Mouse (Mus musculus) forebrain, embryonic 15.5 days (tissue): Measurements from ENCODE around the gene Grip1. TPM values are rescaled to one million over a fixed set of nuclear protein-coding genes. Genes with fewer than 3 reads are reported as not detected.

Experiments used
- ATAC-seq: fragments of 200-750 bp; cut with Nextera tagmentation; replicated peaks from 2 replicates; pipeline ENCODE4 v1.8.0; 2017; ENCODE audit warnings: mild to moderate bottlenecking, moderate TSS enrichment, moderate library complexity
- H3K27ac ChIP-seq: fragments of 300-500 bp; sonication (generic); replicated peaks from 2 replicates; pipeline ENCODE4 v1.5.1; 2015; ENCODE audit warnings: mild to moderate bottlenecking, inconsistent platforms
- H3K27me3 ChIP-seq: fragments of 300-500 bp; sonication (generic); 2 replicates; pipeline ENCODE4 v1.6.1; 2015; ENCODE audit warnings: inconsistent platforms
- H3K36me3 ChIP-seq: fragments of 300-500 bp; sonication (generic); 2 replicates; pipeline ENCODE4 v1.6.1; 2015; ENCODE audit warnings: mild to moderate bottlenecking, inconsistent platforms
- H3K4me1 ChIP-seq: fragments of 300-500 bp; sonication (generic); 2 replicates; pipeline ENCODE4 v1.6.1; 2015; ENCODE audit warnings: inconsistent platforms
- H3K4me2 ChIP-seq: fragments of 300-500 bp; sonication (generic); replicated peaks from 2 replicates; pipeline ENCODE4 v1.6.1; 2015; ENCODE audit warnings: mild to moderate bottlenecking, inconsistent platforms
- H3K4me3 ChIP-seq: fragments of 300-500 bp; sonication (generic); 2 replicates; pipeline ENCODE4 v1.5.1; 2015; ENCODE audit warnings: mild to moderate bottlenecking, inconsistent platforms
- H3K9ac ChIP-seq: fragments of 300-500 bp; sonication (generic); replicated peaks from 2 replicates; pipeline ENCODE4 v1.6.1; 2015; ENCODE audit warnings: mild to moderate bottlenecking, inconsistent platforms
- H3K9me3 ChIP-seq: fragments of 300-500 bp; sonication (generic); 2 replicates; pipeline ENCODE4 v1.6.1; 2016; ENCODE audit warnings: inconsistent platforms
- WGBS: fragments of 180-500 bp; shearing (Covaris S2); methylation state at CpG from one replicate; pipeline ENCODE4 v1.1.7; 2015; ENCODE audit warnings: mixed read lengths; 5-methylcytosine and 5-hydroxymethylcytosine counted together
- polyA plus RNA-seq: library from polyadenylated mRNA; unstranded; fragments of >200 nt; fragmentation: Nextera tagmentation; extraction: Ambion mirVana; gene quantifications from 2 replicates; pipeline ENCODE4 v1.2.1, GENCODE M21; 2015

Grip1 gene
- polyA plus RNA-seq, 1 experiment from 2014 or later, result 19.2 TPM

DNA sequence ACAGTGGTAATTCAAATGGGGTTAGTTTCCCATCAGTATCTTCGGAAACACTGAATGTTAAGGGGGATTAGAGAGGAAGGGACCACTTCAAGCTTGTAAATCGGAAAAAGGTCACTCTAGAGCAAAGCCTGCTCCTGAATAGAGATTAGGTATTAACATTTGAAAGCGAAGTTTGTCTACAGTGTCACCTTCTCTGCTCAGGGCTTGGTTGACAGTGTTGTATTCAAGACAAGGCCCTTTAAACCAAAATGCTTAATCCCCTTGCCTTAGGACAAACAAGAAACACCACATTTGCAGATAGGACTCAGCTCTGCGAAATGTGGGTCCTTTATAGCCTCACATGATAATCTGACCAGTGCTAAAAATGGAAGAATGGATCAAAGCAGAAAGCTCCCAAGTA, 81.2 kb downstream of the Grip1 start:
- Histone ChIP-seq H3K9me3 (no peaks in the 10 kb centered on the region), H3K27ac (no peak overlapping the region), H3K4me1 (no peaks in the 10 kb centered on the region), H3K36me3 (no peaks in the 10 kb centered on the region), H3K4me2 (no peak overlapping the region), H3K9ac (no peak overlapping the region), H3K27me3 (no peaks in the 10 kb centered on the region), H3K4me3 (no peak overlapping the region)
- WGBS, result 13% methylated on average over 4 of the region's 4 CpGs
- ATAC-seq, result no peak

DNA sequence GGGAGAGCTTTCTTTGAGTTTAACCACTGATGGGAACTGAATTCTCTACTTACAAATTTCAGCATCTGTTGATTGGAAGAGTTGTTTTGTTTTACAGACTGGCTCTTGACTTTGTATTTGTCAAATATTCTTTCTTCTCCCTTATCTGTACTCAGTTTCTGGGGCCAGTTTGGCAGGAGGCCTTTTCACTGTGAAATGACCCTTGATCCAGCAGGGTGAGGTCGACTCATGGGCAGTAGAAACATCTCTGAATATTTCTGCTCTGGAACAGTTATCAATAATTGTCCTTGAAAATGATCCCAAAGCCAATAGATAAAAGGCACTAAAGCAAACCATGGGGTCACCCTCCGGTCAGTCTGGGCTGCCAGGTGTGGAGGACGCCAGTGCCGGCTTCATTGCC, 88.0 kb downstream of the Grip1 start:
- 97% methylated on average over 4 of the region's 4 CpGs for WGBS
- no peak overlapping the region for H3K4me3 ChIP-seq
- ATAC-seq, result no peak
- no peak overlapping the region for H3K9ac ChIP-seq
- H3K4me2 ChIP-seq, result no peak overlapping the region
- no peak overlapping the region for H3K27ac ChIP-seq
- no peaks in the 10 kb centered on the region for H3K36me3 ChIP-seq
- 0 out of 2 replicates have a peak, but pooled peaks cover 6% of the 10 kb centered on the region for H3K4me1 ChIP-seq
- no peaks in the 10 kb centered on the region for H3K9me3 ChIP-seq
- no peaks in the 10 kb centered on the region for H3K27me3 ChIP-seq

DNA sequence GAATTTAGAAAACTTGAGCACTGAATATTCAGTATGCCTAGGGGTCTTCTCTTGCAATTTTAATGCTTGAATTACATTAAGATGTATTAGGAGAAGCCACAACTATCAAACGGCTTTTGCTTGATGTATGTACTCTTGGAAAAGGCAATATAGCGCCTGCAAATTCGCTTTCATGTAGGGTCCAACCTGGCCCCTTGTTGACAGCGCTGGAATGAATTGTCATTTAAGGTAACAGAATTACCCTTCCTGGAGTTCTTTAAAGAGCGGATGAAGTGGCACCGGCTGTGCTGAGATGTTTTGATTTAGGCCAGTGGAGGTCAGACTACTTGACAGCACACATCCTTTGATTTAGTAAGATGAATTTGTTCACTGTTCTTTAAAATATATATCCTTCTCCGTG, 90.1 kb downstream of the Grip1 start:
- ATAC-seq, result no peak
- 81% methylated on average over 7 of the region's 7 CpGs for WGBS
- H3K36me3 ChIP-seq, result no peaks in the 10 kb centered on the region
- H3K9me3 ChIP-seq, result no peaks in the 10 kb centered on the region
- no peak overlapping the region for H3K9ac ChIP-seq
- H3K4me1 ChIP-seq, result 0 out of 2 replicates have a peak, but pooled peaks cover 6% of the 10 kb centered on the region
- H3K4me3 ChIP-seq, result no peak overlapping the region
- H3K27me3 ChIP-seq, result no peaks in the 10 kb centered on the region
- no peak overlapping the region for H3K4me2 ChIP-seq
- no peak overlapping the region for H3K27ac ChIP-seq

- peak overlapping the region; percentile 14; the same call in 1 of the 2 replicates for H3K4me2 ChIP-seq
- no peak overlapping the region for H3K9ac ChIP-seq
- no peak for ATAC-seq
- 0 out of 2 replicates have a peak, but pooled peaks cover 6% of the 10 kb centered on the region for H3K4me1 ChIP-seq
- H3K27ac ChIP-seq, result no peak overlapping the region
- H3K27me3 ChIP-seq, result no peaks in the 10 kb centered on the region
- WGBS, result 37% methylated on average over 9 of the region's 9 CpGs
- H3K9me3 ChIP-seq, result no peaks in the 10 kb centered on the region
- no peaks in the 10 kb centered on the region for H3K36me3 ChIP-seq
- H3K4me3 ChIP-seq, result no peak overlapping the region
These were observed 91.1 kb downstream of the Grip1 start for GRCm38 (mm10) chr10:119544743-119545142.

DNA sequence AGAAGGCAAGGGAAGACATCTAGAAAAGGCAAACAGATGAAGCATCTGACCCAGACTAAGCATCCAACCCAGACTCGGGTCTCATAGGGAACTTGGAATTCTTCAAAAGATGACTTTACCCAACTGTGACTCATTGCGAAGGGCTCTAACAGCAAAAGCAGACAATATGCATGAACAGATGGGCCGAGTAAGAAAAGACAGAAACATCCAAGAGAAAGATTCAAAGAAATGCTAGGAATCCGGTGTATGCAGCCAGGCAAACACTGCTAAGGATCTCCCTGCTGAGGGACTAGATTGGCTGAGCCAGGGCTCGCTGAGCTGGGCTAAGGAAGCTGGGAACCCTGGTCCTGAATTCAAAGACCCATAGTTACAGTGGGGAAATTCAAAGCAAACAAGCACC, 94.2 kb downstream of the Grip1 start:
- H3K4me2 ChIP-seq, result no peak overlapping the region
- H3K9me3 ChIP-seq, result no peaks in the 10 kb centered on the region
- WGBS, result 81% methylated on average over 5 of the region's 5 CpGs
- H3K36me3 ChIP-seq, result no peaks in the 10 kb centered on the region
- no peaks in the 10 kb centered on the region for H3K27me3 ChIP-seq
- H3K27ac ChIP-seq, result no peak overlapping the region
- H3K4me1 ChIP-seq, result 0 out of 2 replicates have a peak, but pooled peaks cover 6% of the 10 kb centered on the region
- no peak for ATAC-seq
- H3K4me3 ChIP-seq, result no peak overlapping the region
- no peak overlapping the region for H3K9ac ChIP-seq

DNA sequence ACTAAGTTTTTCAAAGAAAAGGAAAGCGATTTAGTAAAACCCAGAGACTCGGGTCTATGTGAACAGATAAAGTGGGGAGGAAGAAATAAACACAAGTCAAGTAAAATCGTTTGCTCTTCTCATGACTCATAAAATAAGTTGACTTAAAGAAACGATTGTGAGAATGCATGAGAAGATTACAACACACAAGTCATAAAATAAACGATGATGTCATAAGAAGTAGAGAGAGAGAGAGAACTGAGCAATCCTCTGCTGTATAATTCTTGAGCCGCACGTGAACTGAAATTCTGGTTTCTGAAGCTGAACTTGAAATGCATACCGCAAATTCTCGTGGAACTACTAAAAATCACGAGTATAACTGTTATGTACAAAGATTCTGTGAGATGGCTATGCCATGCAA, 95.1 kb downstream of the Grip1 start:
- H3K9ac ChIP-seq, result no peak overlapping the region
- 95% methylated on average over 10 of the region's 10 CpGs for WGBS
- no peak overlapping the region for H3K27ac ChIP-seq
- H3K36me3 ChIP-seq, result no peaks in the 10 kb centered on the region
- H3K4me2 ChIP-seq, result no peak overlapping the region
- H3K4me1 ChIP-seq, result 0 out of 2 replicates have a peak, but pooled peaks cover 6% of the 10 kb centered on the region
- ATAC-seq, result no peak
- H3K27me3 ChIP-seq, result no peaks in the 10 kb centered on the region
- no peak overlapping the region for H3K4me3 ChIP-seq
- H3K9me3 ChIP-seq, result no peaks in the 10 kb centered on the region

GRCm38 (mm10) chr10:119550630-119551029, 97.0 kb downstream of the Grip1 start:
- no peak for ATAC-seq

GRCm38 (mm10) chr10:119556346-119556745, 102.7 kb downstream of the Grip1 start:
- H3K4me2 ChIP-seq, result no peak overlapping the region
- H3K9me3 ChIP-seq, result no peaks in the 10 kb centered on the region
- no peaks in the 10 kb centered on the region for H3K27me3 ChIP-seq
- H3K4me1 ChIP-seq, result no peaks in the 10 kb centered on the region
- H3K36me3 ChIP-seq, result no peaks in the 10 kb centered on the region
- H3K9ac ChIP-seq, result no peak overlapping the region
- WGBS, result 84% methylated on average over 7 of the region's 7 CpGs
- no peak overlapping the region for H3K27ac ChIP-seq
- ATAC-seq, result no peak
- H3K4me3 ChIP-seq, result no peak overlapping the region

More at GRCm38 (mm10) chr10:119550630-119551029, 97.0 kb downstream of the Grip1 start:
- no peak overlapping the region for H3K27ac ChIP-seq
- WGBS, result 90% methylated on average over 6 of the region's 6 CpGs
- no peaks in the 10 kb centered on the region for H3K4me1 ChIP-seq
- H3K4me2 ChIP-seq, result no peak overlapping the region
- H3K9ac ChIP-seq, result no peak overlapping the region
- no peaks in the 10 kb centered on the region for H3K36me3 ChIP-seq
- no peak overlapping the region for H3K4me3 ChIP-seq
- no peaks in the 10 kb centered on the region for H3K27me3 ChIP-seq
- no peaks in the 10 kb centered on the region for H3K9me3 ChIP-seq

- ATAC-seq, result no peak
- 75% methylated on average over 7 of the region's 7 CpGs for WGBS
These were observed 104.8 kb downstream of the Grip1 start for GRCm38 (mm10) chr10:119558432-119558831.

DNA sequence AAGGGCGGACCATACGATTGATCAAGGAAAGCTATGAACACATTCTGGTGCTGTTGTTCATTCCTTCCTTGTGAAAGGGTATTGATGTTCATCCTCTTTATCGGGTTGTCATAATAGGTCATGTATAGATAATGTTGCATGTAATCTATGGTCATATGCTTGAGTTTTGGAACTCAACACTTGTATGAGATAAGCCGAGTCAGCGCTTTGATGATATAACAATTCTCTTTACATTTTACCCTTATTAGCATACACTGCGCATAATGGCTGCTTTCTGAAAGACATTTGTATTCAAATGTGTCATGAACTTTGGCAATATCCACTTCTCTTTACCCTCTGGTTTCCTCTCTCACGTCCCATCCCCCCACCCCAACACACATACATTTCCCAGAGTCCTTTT, 111.2 kb downstream of the Grip1 start:
- no peak overlapping the region for H3K4me3 ChIP-seq
- H3K9ac ChIP-seq, result no peak overlapping the region
- no peak overlapping the region for H3K27ac ChIP-seq
- no peaks in the 10 kb centered on the region for H3K9me3 ChIP-seq
- no peak overlapping the region for H3K4me2 ChIP-seq
- WGBS, result 94% methylated on average over 7 of the region's 7 CpGs
- no peaks in the 10 kb centered on the region for H3K27me3 ChIP-seq
- no peaks in the 10 kb centered on the region for H3K36me3 ChIP-seq
- ATAC-seq, result no peak
- H3K4me1 ChIP-seq, result no peaks in the 10 kb centered on the region

More at GRCm38 (mm10) chr10:119558432-119558831, 104.8 kb downstream of the Grip1 start:
- H3K4me3 ChIP-seq, result no peak overlapping the region
- H3K9me3 ChIP-seq, result no peaks in the 10 kb centered on the region
- no peak overlapping the region for H3K4me2 ChIP-seq
- H3K4me1 ChIP-seq, result no peaks in the 10 kb centered on the region
- no peak overlapping the region for H3K27ac ChIP-seq
- H3K36me3 ChIP-seq, result no peaks in the 10 kb centered on the region
- H3K27me3 ChIP-seq, result no peaks in the 10 kb centered on the region
- H3K9ac ChIP-seq, result no peak overlapping the region

GRCm38 (mm10) chr10:119573134-119573533, 119.5 kb downstream of the Grip1 start:
- Histone ChIP-seq H3K27me3 (no peaks in the 10 kb centered on the region), H3K9ac (no peak overlapping the region), H3K36me3 (no peaks in the 10 kb centered on the region), H3K4me2 (no peak overlapping the region), H3K9me3 (no peaks in the 10 kb centered on the region), H3K4me3 (no peak overlapping the region), H3K27ac (no peak overlapping the region), H3K4me1 (no peaks in the 10 kb centered on the region)
- 94% methylated on average over 9 of the region's 9 CpGs for WGBS
- no peak for ATAC-seq

GRCm38 (mm10) chr10:119575780-119576179, 122.2 kb downstream of the Grip1 start:
- Histone ChIP-seq H3K4me2 (no peak overlapping the region), H3K27me3 (no peaks in the 10 kb centered on the region), H3K4me3 (no peak overlapping the region), H3K36me3 (no peaks in the 10 kb centered on the region), H3K9me3 (no peaks in the 10 kb centered on the region), H3K4me1 (no peaks in the 10 kb centered on the region), H3K27ac (no peak overlapping the region), H3K9ac (no peak overlapping the region)
- no peak for ATAC-seq
- 89% methylated on average over 1 of the region's 1 CpGs for WGBS

DNA sequence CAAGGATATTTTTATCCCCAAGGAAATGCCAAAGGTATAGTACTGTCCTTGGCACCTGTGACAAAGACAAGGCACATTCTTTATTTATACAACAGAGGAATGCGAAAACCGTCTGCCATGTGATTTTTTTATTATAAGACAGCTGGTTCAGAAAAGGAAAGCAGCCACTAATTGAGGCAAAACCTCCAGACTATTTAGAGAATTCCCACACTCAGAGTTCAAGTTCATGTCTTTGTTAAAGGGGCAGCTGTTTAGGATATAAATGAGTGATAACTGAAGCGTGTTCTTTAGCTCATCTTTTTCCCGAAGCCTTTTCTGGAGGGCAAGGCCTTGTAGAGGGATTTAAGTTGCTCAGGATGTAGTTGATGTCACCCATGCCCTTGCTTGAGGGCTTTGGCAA, 126.4 kb downstream of the Grip1 start:
- H3K4me1 ChIP-seq, result no peaks in the 10 kb centered on the region
- no peak for ATAC-seq
- no peak overlapping the region for H3K27ac ChIP-seq
- H3K36me3 ChIP-seq, result no peaks in the 10 kb centered on the region
- no peak overlapping the region for H3K9ac ChIP-seq
- 60% methylated on average over 4 of the region's 4 CpGs for WGBS
- H3K9me3 ChIP-seq, result no peaks in the 10 kb centered on the region
- H3K4me2 ChIP-seq, result no peak overlapping the region
- no peaks in the 10 kb centered on the region for H3K27me3 ChIP-seq
- no peak overlapping the region for H3K4me3 ChIP-seq
